Mouse (Mus musculus) liver, embryonic 16.5 days (tissue): Measurements from ENCODE around the gene Cldn4. TPM values are rescaled to one million over a fixed set of nuclear protein-coding genes. Genes with fewer than 3 reads are reported as not detected.

ENCODE experiments used
- ATAC-seq: fragments of 200-750 bp; cut with Nextera tagmentation; 2 replicates; pipeline ENCODE4 v1.8.0; 2017; ENCODE audit warnings: low read depth, mild to moderate bottlenecking, moderate number of reproducible peaks, moderate library complexity
- H3K27ac ChIP-seq: fragments of 300-500 bp; sonication (generic); 2 replicates; pipeline ENCODE4 v1.5.1; 2014; ENCODE audit warnings: mild to moderate bottlenecking, low read length
- H3K27me3 ChIP-seq: fragments of 300-500 bp; sonication (generic); 2 replicates; pipeline ENCODE4 v1.6.1; 2014; ENCODE audit warnings: low read depth, low read length, mixed read lengths; ENCODE audit not compliant: control insufficient read depth, insufficient read depth
- H3K36me3 ChIP-seq: fragments of 300-500 bp; sonication (generic); 2 replicates; pipeline ENCODE4 v1.6.1; 2014; ENCODE audit warnings: mild to moderate bottlenecking; ENCODE audit not compliant: control insufficient read depth, insufficient read depth
- H3K4me1 ChIP-seq: fragments of 300-500 bp; sonication (generic); 2 replicates; pipeline ENCODE4 v1.6.1; 2014; ENCODE audit warnings: low read depth, low read length, mixed read lengths; ENCODE audit not compliant: control insufficient read depth
- H3K4me2 ChIP-seq: fragments of 300-500 bp; sonication (generic); 2 replicates; pipeline ENCODE4 v1.6.1; 2014; ENCODE audit warnings: low read depth, low read length, mixed read lengths
- H3K4me3 ChIP-seq: fragments of 300-500 bp; sonication (generic); 2 replicates; pipeline ENCODE4 v1.5.1; 2014; ENCODE audit warnings: low read depth, mild to moderate bottlenecking, low read length
- H3K9ac ChIP-seq: fragments of 300-500 bp; sonication (generic); 2 replicates; pipeline ENCODE4 v1.6.1; 2014; ENCODE audit warnings: low read depth, low read length
- H3K9me3 ChIP-seq: fragments of 300-500 bp; sonication (generic); replicated peaks from 2 replicates; pipeline ENCODE4 v1.6.1; 2016; ENCODE audit warnings: low read length; ENCODE audit not compliant: control insufficient read depth
- WGBS: fragments of 180-500 bp; shearing (Covaris S2); extraction: QIAGEN DNeasy Blood & Tissue Kit; methylation state at CpG from one replicate; pipeline ENCODE4 v1.1.7; 2014; ENCODE audit not compliant: insufficient replicate concordance; 5-methylcytosine and 5-hydroxymethylcytosine counted together
- polyA plus RNA-seq: library from polyadenylated mRNA; unstranded; fragments of >200 nt; fragmentation: Nextera tagmentation; extraction: Ambion mirVana; gene quantifications from 2 replicates; pipeline ENCODE4 v1.2.1, GENCODE M21; 2015

The Cldn4 gene
- polyA plus RNA-seq, 1 experiment from 2014 or later = 0.71 TPM

DNA sequence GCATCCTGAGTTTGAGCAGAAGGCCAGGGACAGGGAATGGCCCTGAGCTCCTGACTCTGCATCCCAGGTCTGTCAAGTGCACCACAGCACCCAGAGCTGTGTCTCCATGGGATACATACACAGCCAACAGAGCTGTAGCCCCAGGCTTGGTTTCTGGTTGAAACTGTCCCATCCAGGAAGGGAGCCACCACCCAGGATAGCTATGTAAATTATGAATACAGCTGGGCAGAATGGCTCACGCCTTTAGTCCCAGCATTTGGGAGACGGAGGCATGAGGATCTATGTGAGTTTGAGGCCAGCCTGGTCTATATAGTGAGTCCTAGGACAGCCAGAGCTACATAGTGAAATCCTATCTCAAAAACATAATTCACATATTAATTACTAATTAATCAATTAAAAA lies 16.7 kb downstream of the Cldn4 start:
- Histone ChIP-seq H3K4me2 (no peak overlapping the region), H3K36me3 (peaks cover 4% of the 10 kb centered on the region; the same call in 1 of the 2 replicates), H3K27me3 (peaks cover 6% of the 10 kb centered on the region; the same call in 1 of the 2 replicates), H3K27ac (no peak overlapping the region), H3K4me3 (no peak overlapping the region), H3K9ac (no peak overlapping the region), H3K9me3 (no peaks in the 10 kb centered on the region), H3K4me1 (peaks cover 17% of the 10 kb centered on the region)
- no peak for ATAC-seq
- 80% methylated on average over 2 of the region's 2 CpGs for WGBS

DNA sequence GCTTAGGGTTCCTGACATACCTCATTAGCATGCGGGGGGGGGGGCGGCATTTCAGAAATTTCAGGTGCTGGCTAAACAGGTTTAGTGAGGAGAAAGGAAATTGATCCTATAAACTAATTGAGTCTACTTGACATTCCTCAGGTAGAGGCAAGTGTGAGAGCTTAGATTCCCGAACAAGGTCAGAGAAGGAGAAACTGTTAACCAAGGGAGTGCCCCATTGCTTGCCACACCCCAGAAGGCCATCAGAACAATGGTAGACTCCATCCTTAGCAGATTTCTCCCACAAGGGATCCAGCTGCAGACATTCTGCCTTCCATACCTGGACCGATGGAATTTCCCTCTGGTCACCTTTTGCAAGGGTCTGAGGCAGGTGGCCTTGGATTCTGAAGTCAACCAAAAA lies 20.0 kb downstream of the Cldn4 start:
- Histone ChIP-seq H3K4me3 (no peak overlapping the region), H3K4me2 (no peak overlapping the region), H3K27me3 (peaks cover 6% of the 10 kb centered on the region; the same call in 1 of the 2 replicates), H3K36me3 (no peaks in the 10 kb centered on the region), H3K9me3 (no peaks in the 10 kb centered on the region), H3K4me1 (peaks cover 9% of the 10 kb centered on the region), H3K9ac (no peak overlapping the region), H3K27ac (no peak overlapping the region)
- WGBS = 61% methylated on average over 4 of the region's 4 CpGs
- ATAC-seq = no peak

DNA sequence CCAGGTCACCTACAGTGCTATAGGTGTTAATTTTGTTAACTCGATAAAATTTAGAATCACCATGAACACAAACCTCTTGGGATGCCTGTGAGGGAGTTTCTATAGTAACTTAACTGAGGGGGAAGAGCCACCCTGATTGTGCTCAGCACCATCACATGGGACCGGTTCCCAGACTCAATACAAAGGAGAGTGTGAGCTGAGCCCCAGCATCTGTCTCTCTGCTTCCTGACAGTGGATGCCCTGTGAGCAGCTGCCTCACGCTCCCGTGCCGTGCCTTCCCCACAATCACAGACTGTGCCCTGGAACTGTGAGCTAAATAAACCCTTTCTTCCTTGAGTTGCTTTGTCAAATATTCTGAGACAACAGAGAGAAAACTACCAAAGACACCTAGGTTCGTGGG lies 23.6 kb downstream of the Cldn4 start:
- Histone ChIP-seq H3K9ac (no peak overlapping the region), H3K27ac (no peak overlapping the region), H3K9me3 (no peaks in the 10 kb centered on the region), H3K4me1 (peaks cover 37% of the 10 kb centered on the region), H3K4me2 (no peak overlapping the region), H3K27me3 (no peaks in the 10 kb centered on the region), H3K4me3 (no peak overlapping the region), H3K36me3 (no peaks in the 10 kb centered on the region)
- ATAC-seq = no peak
- 62% methylated on average over 6 of the region's 6 CpGs for whole genome bisulfite sequencing

DNA sequence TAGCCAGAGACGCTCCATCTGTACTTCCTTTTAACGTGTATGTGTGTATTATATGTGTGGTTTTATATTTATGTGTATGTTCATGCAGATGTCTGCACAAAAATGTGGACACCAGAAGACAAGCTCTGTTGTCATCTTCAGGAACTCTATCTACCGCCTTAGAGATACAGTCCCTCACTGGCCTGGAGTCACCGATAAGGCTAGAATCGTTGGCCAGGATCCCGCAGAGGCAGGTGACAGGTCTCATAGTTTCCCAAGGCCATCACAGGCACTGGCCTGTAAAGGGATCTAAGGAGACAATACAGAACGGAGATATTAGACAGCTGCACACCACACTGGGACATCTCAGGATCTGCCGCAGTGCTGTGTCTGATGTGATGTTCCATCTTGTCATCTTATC lies 25.6 kb downstream of the Cldn4 start:
- no peak overlapping the region for H3K4me3 ChIP-seq
- no peaks in the 10 kb centered on the region for H3K27me3 ChIP-seq
- WGBS = 39% methylated on average over 8 of the region's 8 CpGs
- peak overlapping the region; percentile 58 for H3K9ac ChIP-seq
- peaks cover 50% of the 10 kb centered on the region for H3K4me1 ChIP-seq
- H3K36me3 ChIP-seq = no peaks in the 10 kb centered on the region; the same call in 1 of the 2 replicates
- no peaks in the 10 kb centered on the region for H3K9me3 ChIP-seq
- H3K27ac ChIP-seq = peak overlapping the region; percentile 100
- ATAC-seq = peak; percentile 47
- peak overlapping the region; percentile 61 for H3K4me2 ChIP-seq

DNA sequence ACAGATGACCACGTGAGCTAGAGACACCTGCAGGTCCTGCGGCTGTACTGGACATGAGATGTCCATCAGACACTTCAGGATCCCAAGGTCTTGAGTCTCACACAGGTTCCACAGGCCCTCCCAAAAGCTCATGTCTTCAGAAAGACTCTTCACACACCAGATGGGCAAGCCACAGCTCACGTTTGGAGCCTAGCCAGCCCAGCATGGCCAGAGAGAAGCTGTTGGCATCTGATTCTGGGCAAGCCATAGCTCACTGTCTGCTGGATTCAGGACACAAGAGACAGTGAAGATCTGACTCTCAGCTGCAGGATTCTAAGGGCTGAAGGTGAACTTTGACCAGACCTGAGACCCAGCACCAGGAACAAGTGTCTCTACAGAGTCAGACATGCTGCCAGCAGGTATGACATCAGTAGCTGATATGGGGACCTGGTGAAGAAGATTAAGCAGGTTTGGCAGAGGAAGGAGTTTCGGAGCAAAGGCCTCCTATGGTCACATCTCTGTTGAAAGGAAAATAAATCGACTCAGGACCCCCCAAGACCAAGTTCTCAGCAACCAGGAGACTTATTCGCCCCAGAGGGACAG lies 26.5 kb downstream of the Cldn4 start:
- 53% methylated on average over 6 of the region's 6 CpGs for WGBS
- Histone ChIP-seq H3K4me1 (peaks cover 57% of the 10 kb centered on the region), H3K27me3 (no peaks in the 10 kb centered on the region), H3K9ac (peak overlapping the region; percentile 58), H3K9me3 (no peaks in the 10 kb centered on the region), H3K27ac (peak overlapping the region; percentile 100), H3K4me2 (peak overlapping the region; percentile 61), H3K4me3 (no peak overlapping the region), H3K36me3 (no peaks in the 10 kb centered on the region; the same call in 1 of the 2 replicates)
- no peak for ATAC-seq

DNA sequence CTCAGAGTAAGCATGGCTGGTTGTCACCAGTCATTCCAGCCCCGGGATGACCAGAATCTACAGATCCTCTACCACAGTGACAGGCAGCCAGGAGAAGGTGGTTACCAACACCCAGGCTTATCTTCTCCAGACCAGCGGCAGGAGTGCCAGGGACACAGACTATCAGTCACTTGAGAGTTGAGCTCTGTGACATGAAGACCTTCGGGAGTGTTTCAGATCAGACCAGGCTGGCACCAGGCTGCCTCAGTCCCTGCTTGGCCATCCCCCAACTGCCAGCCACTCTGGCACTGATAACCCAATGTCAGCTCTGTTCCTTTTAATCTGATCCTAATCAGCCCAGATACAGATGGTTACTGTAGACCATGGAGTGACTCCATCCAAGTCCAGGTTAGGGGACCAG lies 27.6 kb downstream of the Cldn4 start:
- peaks cover 57% of the 10 kb centered on the region for H3K4me1 ChIP-seq
- no peaks in the 10 kb centered on the region; the same call in 1 of the 2 replicates for H3K36me3 ChIP-seq
- peak overlapping the region; percentile 24 for H3K4me3 ChIP-seq
- H3K9me3 ChIP-seq = no peaks in the 10 kb centered on the region
- WGBS = 18% methylated on average over 3 of the region's 3 CpGs
- peak; percentile 88 for ATAC-seq
- no peaks in the 10 kb centered on the region for H3K27me3 ChIP-seq
- H3K27ac ChIP-seq = peak overlapping the region; percentile 100
- H3K4me2 ChIP-seq = peak overlapping the region; percentile 61
- H3K9ac ChIP-seq = peak overlapping the region; percentile 58

DNA sequence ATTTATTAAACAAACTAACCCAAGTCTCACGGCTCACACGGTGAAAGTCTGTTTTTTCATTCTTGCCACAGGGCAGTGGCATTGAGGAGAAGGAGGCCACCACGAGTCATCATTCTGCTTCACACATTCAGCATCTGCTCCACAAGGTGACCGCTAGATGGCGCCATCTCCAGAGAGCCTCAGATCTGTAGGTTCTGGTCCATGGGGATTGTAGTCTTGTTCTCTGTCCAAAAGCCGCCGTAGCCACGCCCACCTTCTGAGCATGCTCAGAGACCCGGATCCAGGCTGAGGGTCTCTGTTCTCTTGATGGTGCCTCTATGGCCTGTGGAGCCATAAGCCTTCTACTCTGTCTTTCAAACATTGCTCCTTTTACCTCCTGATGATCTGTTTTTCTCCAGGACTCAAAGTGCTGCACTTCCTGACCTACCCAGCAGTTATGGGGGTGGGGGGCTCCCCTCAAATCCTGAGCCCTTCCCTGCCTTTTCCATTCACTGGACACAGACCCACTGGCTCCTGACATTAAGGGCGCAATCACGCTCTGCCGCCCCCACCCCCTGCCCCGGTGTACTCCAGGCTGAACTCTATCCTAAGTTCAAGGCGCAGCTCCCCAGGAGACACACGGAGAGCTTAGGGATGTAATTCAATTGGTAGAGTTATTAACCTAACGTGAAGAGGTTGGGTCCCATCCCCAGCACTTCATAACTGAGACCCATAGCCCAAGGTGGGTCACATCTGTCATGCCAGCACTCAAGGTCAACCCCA lies 28.5 kb downstream of the Cldn4 start:
- peak overlapping the region; percentile 61 for H3K4me2 ChIP-seq
- H3K9ac ChIP-seq = peak overlapping the region; percentile 40
- peaks cover 57% of the 10 kb centered on the region for H3K4me1 ChIP-seq
- peak overlapping the region; percentile 100 for H3K27ac ChIP-seq
- H3K4me3 ChIP-seq = peak overlapping the region; percentile 7; the same call in 1 of the 2 replicates
- no peak for ATAC-seq
- H3K36me3 ChIP-seq = no peaks in the 10 kb centered on the region; the same call in 1 of the 2 replicates
- no peaks in the 10 kb centered on the region for H3K9me3 ChIP-seq
- WGBS = 37% methylated on average over 16 of the region's 16 CpGs
- H3K27me3 ChIP-seq = no peaks in the 10 kb centered on the region

DNA sequence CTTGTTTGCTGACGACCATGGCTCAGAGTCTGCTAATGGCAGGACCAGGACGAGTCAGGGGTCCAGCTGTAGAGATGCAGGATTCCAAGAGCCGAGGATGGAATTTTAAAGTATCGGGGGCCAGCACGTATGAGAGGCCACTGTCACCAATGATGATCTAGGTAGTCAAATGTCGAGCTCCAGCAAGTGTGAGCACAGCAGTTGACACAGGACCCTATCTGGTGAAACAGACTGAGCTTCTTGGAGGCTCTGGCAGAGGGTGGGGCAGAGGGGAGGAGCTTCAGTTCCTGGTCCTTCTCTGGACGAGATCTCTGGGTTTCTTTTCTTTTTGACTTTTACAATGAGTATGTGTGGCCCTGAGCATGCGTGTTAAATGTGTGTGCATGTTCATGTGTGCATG lies 31.4 kb downstream of the Cldn4 start, which contains the start of gene Cldn13:
Gene Cldn13, minus strand, starts transcription at position 216 of the 400 bp plus-strand sequence.
- H3K9ac ChIP-seq = peak within 1 kb of the TSS; percentile 86
- H3K27ac ChIP-seq = peak within 1 kb of the TSS; percentile 98
- peak within 1 kb of the TSS; percentile 80 for H3K4me2 ChIP-seq

DNA sequence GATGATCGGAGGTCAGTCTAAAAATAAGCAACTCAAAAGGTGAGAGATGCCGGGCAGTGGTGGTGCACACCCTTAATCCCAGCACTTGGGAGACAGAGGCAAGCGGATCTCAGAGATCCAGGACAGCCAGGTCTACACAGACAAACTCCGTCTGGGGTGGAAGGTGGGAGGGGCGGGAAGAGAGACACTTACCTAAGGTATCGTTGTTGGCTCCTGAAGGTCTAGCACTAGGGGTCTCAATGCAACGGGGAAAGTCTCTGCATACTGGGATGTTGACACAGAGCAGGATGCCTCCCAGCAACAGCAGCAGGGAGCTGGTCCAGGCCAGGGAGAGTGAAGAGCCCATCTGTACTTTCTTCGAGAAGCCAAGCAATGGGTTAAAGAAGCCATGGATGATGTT lies 32.2 kb downstream of the Cldn4 start:
- ATAC-seq = no peak
- Histone ChIP-seq H3K4me3 (peak overlapping the region; percentile 67), H3K27me3 (no peaks in the 10 kb centered on the region), H3K4me1 (peaks cover 39% of the 10 kb centered on the region), H3K9me3 (no peaks in the 10 kb centered on the region), H3K9ac (peak overlapping the region; percentile 86), H3K36me3 (no peaks in the 10 kb centered on the region; the same call in 1 of the 2 replicates), H3K4me2 (peak overlapping the region; percentile 80), H3K27ac (peak overlapping the region; percentile 98)
- 30% methylated on average over 8 of the region's 8 CpGs for WGBS

More for the DNA sequence above, 31.4 kb downstream of the Cldn4 start, which contains the start of gene Cldn13:
- Histone ChIP-seq H3K36me3 (no peaks in the 10 kb centered on the region; the same call in 1 of the 2 replicates), H3K4me1 (peaks cover 47% of the 10 kb centered on the region), H3K4me3 (peak within 1 kb of the TSS; percentile 67), H3K9me3 (no peaks in the 10 kb centered on the region), H3K27me3 (no peaks in the 10 kb centered on the region)
- whole genome bisulfite sequencing = 26% methylated on average over 8 of the region's 8 CpGs
- peak; percentile 58 for ATAC-seq
